Mouse (Mus musculus) liver, adult 2 months (tissue): ENCODE measurements at regions not wholly inside any gene's neighbourhood (a gene's known extent, or its start where the extent isn't known, plus 50 kb on each side); places are given as distances from the start of the nearest gene placed in this dataset.

ENCODE experiments used
- CTCF ChIP-seq: fragments of 200-500 bp; IDR thresholded peaks from 2 replicates; pipeline ENCODE4 v1.5.1; 2011; ENCODE audit warnings: low read depth, low read length, control low read depth
- POLR2A ChIP-seq: fragments of 200-500 bp; IDR thresholded peaks from 2 replicates; pipeline ENCODE4 v1.6.1; 2011; ENCODE audit warnings: low read length, control low read depth; ENCODE audit not compliant: insufficient read depth; ENCODE audit errors: extremely low read depth

DNA sequence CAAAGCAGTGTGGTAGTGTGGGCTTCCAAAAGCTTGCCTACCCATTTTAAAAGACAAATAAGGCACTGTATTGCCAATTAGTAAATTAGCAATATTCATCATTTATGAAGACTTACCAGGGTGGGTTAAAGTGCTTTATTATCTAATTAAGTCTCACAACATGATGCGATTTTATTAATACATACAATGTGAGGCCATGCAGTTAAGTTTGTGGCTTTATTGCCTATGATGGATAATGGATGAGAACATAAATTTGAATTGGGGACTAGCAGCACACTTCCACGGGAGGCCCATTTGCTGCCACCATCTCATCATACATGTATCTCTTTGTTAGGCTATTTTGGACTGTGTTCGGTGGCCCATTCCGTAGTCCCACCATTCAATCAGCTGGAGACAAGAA, 250.6 kb upstream of the Arglu1 start:
- TF ChIP-seq CTCF (no peak), POLR2A (no peak)
